Mouse (Mus musculus) embryonic facial prominence, embryonic 12.5 days (tissue): Measurements from ENCODE around the gene Tnnt1. TPM values are rescaled to one million over a fixed set of nuclear protein-coding genes. Genes with fewer than 3 reads are reported as not detected.

Experiments
- ATAC-seq: fragments of 200-750 bp; cut with Nextera tagmentation; 2 replicates; pipeline ENCODE4 v1.8.0; 2017; ENCODE audit not compliant: insufficient number of reproducible peaks, insufficient read depth, low FRiP score, low TSS enrichment
- H3K27ac ChIP-seq: fragments of 300-500 bp; sonication (generic); 2 replicates; pipeline ENCODE4 v1.5.1; 2016; ENCODE audit warnings: mild to moderate bottlenecking
- H3K27me3 ChIP-seq: fragments of 300-500 bp; sonication (generic); 2 replicates; pipeline ENCODE4 v1.6.1; 2016; ENCODE audit warnings: mild to moderate bottlenecking, moderate library complexity
- H3K36me3 ChIP-seq: fragments of 300-500 bp; sonication (generic); 2 replicates; pipeline ENCODE4 v1.6.1; 2016; ENCODE audit warnings: mild to moderate bottlenecking
- H3K4me1 ChIP-seq: fragments of 300-500 bp; sonication (generic); 2 replicates; pipeline ENCODE4 v1.6.1; 2016
- H3K4me2 ChIP-seq: fragments of 300-500 bp; sonication (generic); replicated peaks from 2 replicates; pipeline ENCODE4 v1.6.1; 2016; ENCODE audit warnings: mild to moderate bottlenecking, moderate library complexity
- H3K4me3 ChIP-seq: fragments of 300-500 bp; sonication (generic); 2 replicates; pipeline ENCODE4 v1.5.1; 2016; ENCODE audit warnings: mild to moderate bottlenecking
- H3K9ac ChIP-seq: fragments of 300-500 bp; sonication (generic); 2 replicates; pipeline ENCODE4 v1.6.1; 2016; ENCODE audit warnings: mild to moderate bottlenecking, moderate library complexity
- H3K9me3 ChIP-seq: fragments of 300-500 bp; sonication (generic); 2 replicates; pipeline ENCODE4 v1.6.1; 2016; ENCODE audit warnings: mild to moderate bottlenecking, moderate library complexity
- WGBS: fragments of 180-500 bp; shearing (Covaris S2); methylation state at CpG from one replicate; pipeline ENCODE4 v1.1.7; 2016; 5-methylcytosine and 5-hydroxymethylcytosine counted together
- polyA plus RNA-seq: library from polyadenylated mRNA; unstranded; fragments of >200 nt; fragmentation: Nextera tagmentation; extraction: Ambion mirVana; gene quantifications from 2 replicates; pipeline ENCODE4 v1.2.1, GENCODE M21; 2016

Tnnt1 gene
- polyA plus RNA-seq, 1 experiment from 2014 or later = 135 TPM

DNA sequence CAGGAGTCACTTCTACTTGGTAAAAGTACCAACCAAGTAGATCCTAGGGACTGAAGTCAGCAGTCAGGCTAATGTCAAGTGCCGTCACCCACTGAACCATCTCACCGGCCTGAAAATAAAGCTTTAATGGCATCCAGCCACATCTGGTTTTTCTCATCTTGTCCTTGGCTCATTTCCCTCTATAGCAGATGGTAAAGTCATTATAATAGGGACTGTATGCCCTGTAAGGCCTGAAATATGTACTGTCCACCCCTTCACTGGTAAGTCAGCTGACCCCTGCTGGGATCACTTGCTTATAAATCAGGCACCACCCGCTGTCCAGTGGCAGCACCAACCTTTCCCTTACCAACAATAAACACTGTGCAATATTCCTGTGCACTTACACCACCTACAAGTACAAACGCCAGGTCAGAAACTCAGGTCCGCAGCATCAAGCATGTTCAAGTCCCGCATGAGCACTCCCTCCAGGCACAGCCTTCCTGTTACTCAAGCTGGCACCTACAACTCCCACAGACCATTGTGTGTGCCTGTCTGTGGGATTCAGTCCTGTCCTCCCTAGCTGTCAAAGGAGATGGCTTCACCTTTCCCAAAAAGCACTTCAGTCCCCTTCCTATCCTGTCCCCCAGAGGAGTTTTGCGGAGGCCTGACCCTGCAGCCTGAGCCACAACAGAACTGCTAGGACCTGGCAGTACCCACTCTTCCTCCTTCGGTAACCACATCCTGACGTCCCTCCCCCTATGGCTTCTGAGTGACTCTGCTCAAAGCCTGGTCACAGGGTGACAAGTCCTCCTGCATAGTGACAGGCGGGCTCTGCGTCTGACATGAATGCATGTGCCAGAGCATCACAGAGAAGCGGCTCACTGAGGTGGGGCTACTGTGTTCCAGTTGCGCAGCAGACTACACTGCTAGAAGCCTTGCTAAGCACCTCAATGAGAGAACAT lies 23.6 kb downstream of the Tnnt1 start:
- Histone ChIP-seq H3K9ac (no peak overlapping the region), H3K4me3 (no peak overlapping the region), H3K4me2 (no peak overlapping the region), H3K36me3 (peaks cover 61% of the 10 kb centered on the region), H3K4me1 (no peaks in the 10 kb centered on the region), H3K9me3 (no peaks in the 10 kb centered on the region), H3K27me3 (no peaks in the 10 kb centered on the region), H3K27ac (no peak overlapping the region)
- no peak for ATAC-seq
- WGBS = 88% methylated on average over 13 of the region's 13 CpGs

GRCm38 (mm10) chr7:4491308-4491707 lies 24.9 kb downstream of the Tnnt1 start:
- no peak overlapping the region for H3K4me2 ChIP-seq

GRCm38 (mm10) chr7:4482281-4482680 lies 33.9 kb downstream of the Tnnt1 start:
- Histone ChIP-seq H3K36me3 (peaks cover 52% of the 10 kb centered on the region), H3K4me2 (no peak overlapping the region), H3K27me3 (no peaks in the 10 kb centered on the region), H3K27ac (no peak overlapping the region), H3K4me1 (peaks cover 12% of the 10 kb centered on the region), H3K4me3 (no peak overlapping the region), H3K9ac (no peak overlapping the region), H3K9me3 (no peaks in the 10 kb centered on the region)
- 89% methylated on average over 12 of the region's 12 CpGs for WGBS
- ATAC-seq = no peak

More at GRCm38 (mm10) chr7:4491308-4491707, 24.9 kb downstream of the Tnnt1 start:
- no peak overlapping the region for H3K9ac ChIP-seq
- no peak for ATAC-seq
- H3K9me3 ChIP-seq = no peaks in the 10 kb centered on the region
- no peaks in the 10 kb centered on the region for H3K4me1 ChIP-seq
- WGBS = 83% methylated on average over 6 of the region's 6 CpGs
- no peak overlapping the region for H3K4me3 ChIP-seq
- H3K36me3 ChIP-seq = peaks cover 54% of the 10 kb centered on the region
- H3K27ac ChIP-seq = no peak overlapping the region
- H3K27me3 ChIP-seq = no peaks in the 10 kb centered on the region

DNA sequence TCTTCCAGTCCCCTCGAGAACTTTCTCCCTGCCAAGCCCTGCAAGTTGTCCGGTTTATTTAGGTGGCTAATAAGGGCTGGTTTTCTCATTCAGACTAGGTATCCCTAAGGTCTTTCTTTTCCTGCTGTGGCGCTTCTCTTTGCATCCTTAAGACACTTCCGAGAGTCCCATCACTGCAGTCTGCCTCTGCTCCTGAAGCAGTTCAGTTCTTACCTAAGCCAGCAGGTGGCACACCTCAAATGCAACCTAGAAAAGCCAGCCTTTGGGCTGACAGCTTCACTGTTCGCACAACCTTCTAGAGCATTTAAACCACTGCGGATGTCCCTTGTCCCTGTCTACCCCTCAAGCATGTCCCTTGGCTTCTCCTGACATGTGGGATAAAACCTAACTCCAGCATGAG lies 36.5 kb downstream of the Tnnt1 start:
- H3K4me2 ChIP-seq = peak overlapping the region; percentile 85; the same call in 1 of the 2 replicates

DNA sequence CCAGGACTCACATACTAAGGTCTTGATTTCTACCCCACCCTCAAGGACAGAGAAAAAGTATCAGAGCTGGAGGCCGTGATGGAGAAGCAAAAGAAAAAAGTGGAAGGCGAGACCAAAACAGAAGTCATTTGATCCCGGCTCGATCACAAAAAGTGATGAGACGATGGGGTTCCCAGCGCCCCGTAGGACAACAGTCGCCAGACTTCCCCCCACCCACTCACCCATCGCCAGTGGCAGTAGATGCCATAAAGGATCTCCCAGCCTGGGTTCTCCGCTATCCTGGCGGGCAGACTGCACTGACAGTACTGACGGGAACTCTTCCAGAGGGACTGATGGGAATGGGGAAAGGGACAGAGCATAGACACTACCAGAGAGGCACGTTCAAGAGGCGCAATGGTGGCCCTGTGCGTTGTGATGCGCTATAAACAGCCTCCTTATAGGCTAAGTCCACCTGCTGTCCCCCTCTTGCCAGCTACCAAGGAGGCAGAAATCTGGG lies 37.3 kb downstream of the Tnnt1 start:
- ATAC-seq = no peak
- H3K36me3 ChIP-seq = peaks cover 28% of the 10 kb centered on the region
- H3K27me3 ChIP-seq = peaks cover 17% of the 10 kb centered on the region
- WGBS = 3% methylated on average over 16 of the region's 16 CpGs
- H3K4me1 ChIP-seq = peaks cover 12% of the 10 kb centered on the region
- H3K4me2 ChIP-seq = peak overlapping the region; percentile 85
- peak overlapping the region; percentile 99 for H3K27ac ChIP-seq
- H3K4me3 ChIP-seq = peak overlapping the region; percentile 51
- H3K9me3 ChIP-seq = no peaks in the 10 kb centered on the region
- H3K9ac ChIP-seq = peak overlapping the region; percentile 48

More for the DNA sequence above, 36.5 kb downstream of the Tnnt1 start:
- WGBS = 29% methylated on average over 6 of the region's 6 CpGs
- H3K27ac ChIP-seq = no peak overlapping the region
- H3K27me3 ChIP-seq = peaks cover 9% of the 10 kb centered on the region
- no peak for ATAC-seq
- H3K9ac ChIP-seq = no peak overlapping the region
- peaks cover 12% of the 10 kb centered on the region for H3K4me1 ChIP-seq
- no peak overlapping the region for H3K4me3 ChIP-seq
- no peaks in the 10 kb centered on the region for H3K9me3 ChIP-seq
- H3K36me3 ChIP-seq = peaks cover 36% of the 10 kb centered on the region

GRCm38 (mm10) chr7:4478021-4478795 lies 38.0 kb downstream of the Tnnt1 start:
- Histone ChIP-seq H3K4me2 (peak overlapping the region; percentile 85), H3K36me3 (peaks cover 21% of the 10 kb centered on the region), H3K27ac (peak overlapping the region; percentile 99), H3K4me1 (peaks cover 12% of the 10 kb centered on the region), H3K9ac (peak overlapping the region; percentile 60), H3K4me3 (peak overlapping the region; percentile 51), H3K9me3 (no peaks in the 10 kb centered on the region), H3K27me3 (peaks cover 24% of the 10 kb centered on the region)
- WGBS = under 1% methylated on average over 39 of the region's 39 CpGs
- ATAC-seq = peak; percentile 96

DNA sequence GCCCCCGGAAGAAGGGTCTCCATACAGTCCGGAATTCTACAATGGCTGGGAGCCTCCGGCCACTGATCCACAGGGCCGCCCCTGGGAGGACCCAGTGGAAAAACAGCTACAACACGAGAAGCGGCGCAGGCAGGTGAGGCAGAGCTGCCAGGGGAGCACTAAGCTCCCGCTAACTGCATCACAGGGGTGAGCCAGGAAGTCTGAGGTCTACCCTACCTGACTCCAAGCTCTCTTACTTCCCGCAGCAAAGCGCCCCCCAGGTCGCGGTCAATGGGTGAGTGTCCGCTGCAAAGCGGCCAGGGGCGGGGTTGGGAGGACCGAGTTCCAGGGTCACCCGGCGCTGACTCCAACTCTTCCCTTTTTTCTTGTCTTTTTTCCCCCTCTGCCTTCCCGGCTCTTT lies 42.2 kb downstream of the Tnnt1 start:
- H3K4me2 ChIP-seq = no peak overlapping the region
- no peaks in the 10 kb centered on the region for H3K9me3 ChIP-seq
- no peak overlapping the region for H3K4me3 ChIP-seq
- H3K9ac ChIP-seq = no peak overlapping the region
- ATAC-seq = no peak
- no peak overlapping the region for H3K27ac ChIP-seq
- 11% methylated on average over 19 of the region's 19 CpGs for WGBS
- H3K4me1 ChIP-seq = peaks cover 7% of the 10 kb centered on the region
- peaks cover 47% of the 10 kb centered on the region for H3K27me3 ChIP-seq
- H3K36me3 ChIP-seq = no peaks in the 10 kb centered on the region

GRCm38 (mm10) chr7:4471179-4471555 lies 45.0 kb downstream of the Tnnt1 start:
- no peaks in the 10 kb centered on the region for H3K9me3 ChIP-seq
- peaks cover 47% of the 10 kb centered on the region for H3K27me3 ChIP-seq
- ATAC-seq = peak; percentile 70
- peak overlapping the region; percentile 35 for H3K4me3 ChIP-seq
- no peaks in the 10 kb centered on the region for H3K36me3 ChIP-seq
- no peak overlapping the region for H3K9ac ChIP-seq
- H3K4me2 ChIP-seq = peak overlapping the region; percentile 63
- no peaks in the 10 kb centered on the region for H3K4me1 ChIP-seq
- no peak overlapping the region for H3K27ac ChIP-seq
- WGBS = 2% methylated on average over 24 of the region's 24 CpGs

- 2% methylated on average over 35 of the region's 35 CpGs for WGBS
- no peak overlapping the region for H3K9ac ChIP-seq
- no peak overlapping the region for H3K27ac ChIP-seq
- ATAC-seq = peak; percentile 24
- H3K4me3 ChIP-seq = peak overlapping the region; percentile 35
- peak overlapping the region; percentile 63 for H3K4me2 ChIP-seq
- peaks cover 46% of the 10 kb centered on the region for H3K27me3 ChIP-seq
- no peaks in the 10 kb centered on the region for H3K36me3 ChIP-seq
- no peaks in the 10 kb centered on the region for H3K9me3 ChIP-seq
- no peaks in the 10 kb centered on the region for H3K4me1 ChIP-seq
These were observed 45.7 kb downstream of the Tnnt1 start for GRCm38 (mm10) chr7:4470275-4471178.

- Histone ChIP-seq H3K27ac (no peak overlapping the region), H3K9ac (no peak overlapping the region), H3K36me3 (no peaks in the 10 kb centered on the region), H3K9me3 (no peaks in the 10 kb centered on the region), H3K4me1 (no peaks in the 10 kb centered on the region), H3K27me3 (peaks cover 19% of the 10 kb centered on the region), H3K4me3 (no peak overlapping the region), H3K4me2 (no peak overlapping the region)
- 64% methylated on average over 3 of the region's 3 CpGs for WGBS
- no peak for ATAC-seq
These were observed 48.4 kb downstream of the Tnnt1 start for GRCm38 (mm10) chr7:4467801-4468200.
